Mouse (Mus musculus): ENCODE results near the gene Ankrd22. TPM values are rescaled to one million over a fixed set of nuclear protein-coding genes. Genes with fewer than 3 reads are reported as not detected.
A peak's percentile ranks its signal among the peaks of the same experiment; 100 is the strongest.

Gene Ankrd22
- polyA plus RNA-seq, 1 experiment from 2014 or later: 0.09 TPM

DNA sequence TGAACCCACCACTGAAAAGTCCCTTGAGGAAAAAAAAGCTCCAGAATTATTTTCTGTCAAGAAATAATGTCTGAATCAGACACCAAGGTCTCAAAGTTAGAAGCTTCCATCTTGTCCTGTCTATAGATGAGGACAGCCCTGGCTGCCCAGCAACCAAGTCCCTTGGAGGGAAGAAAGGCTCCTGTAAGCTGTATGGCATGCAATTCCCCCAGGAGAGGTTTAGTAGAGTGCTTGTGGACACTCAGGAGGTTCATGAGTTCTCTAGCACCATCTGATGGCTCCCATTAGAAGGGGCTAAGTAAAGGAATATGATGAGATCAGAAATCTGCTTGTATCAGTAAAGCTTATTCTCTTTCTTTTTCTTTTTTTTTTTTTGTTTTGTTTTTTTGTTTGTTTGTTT is 3.3 kb upstream of the Ankrd22 start:
- Histone ChIP-seq H3K4me1 (peaks cover 11% of the 10 kb centered on the region), H3K36me3 (no peaks in the 10 kb centered on the region), H3K27me3 (ENCODE audit: low read depth, poor library complexity, severe bottlenecking) (no peaks in the 10 kb centered on the region), H3K27ac (no peak overlapping the region), H3K4me3 (no peak overlapping the region), H3K9me3 (replicated peaks) (no peaks in the 10 kb centered on the region)
- no peak for DNase-seq (ENCODE audit: low spot score)

DNA sequence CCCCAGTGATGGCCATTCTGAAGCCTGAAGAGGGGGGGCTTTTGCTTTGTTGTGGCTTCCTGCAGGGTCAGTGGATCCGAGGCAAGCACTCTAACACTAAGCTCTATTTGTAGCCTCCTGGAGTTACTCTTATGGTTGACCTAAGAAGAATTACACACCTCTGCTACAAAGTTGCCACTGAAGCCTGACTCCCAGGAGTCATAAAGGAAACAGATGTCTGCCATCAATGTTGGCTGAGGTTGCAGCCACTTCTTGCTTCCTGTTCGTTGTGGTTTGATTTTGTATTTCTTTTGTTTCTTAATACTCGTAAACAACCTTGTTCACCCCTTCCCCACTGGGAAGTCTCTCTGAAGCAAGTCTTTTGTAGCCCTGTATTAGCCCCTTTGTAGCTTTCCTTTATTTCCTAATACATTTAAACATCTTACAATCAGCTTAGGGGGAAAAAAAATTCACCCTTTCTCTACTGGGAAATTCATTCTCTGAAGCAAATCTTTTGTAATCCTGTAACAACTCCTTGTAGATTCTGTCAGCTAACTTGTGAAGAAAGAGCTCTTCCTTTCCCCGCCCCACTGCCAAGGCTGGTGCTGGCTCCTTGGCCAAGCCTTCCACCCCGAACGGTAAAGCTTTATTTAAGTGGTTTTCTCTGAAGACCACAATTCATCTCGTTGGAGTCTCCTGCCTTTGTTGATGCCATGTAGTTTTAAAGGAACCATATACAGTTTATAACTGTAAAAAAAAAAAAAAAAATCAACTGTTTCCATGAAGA is 2.2 kb upstream of the Ankrd22 start:
- H3K9me3 ChIP-seq (replicated peaks): no peaks in the 10 kb centered on the region
- DNase-seq (ENCODE audit: low spot score): no peak
- H3K27me3 ChIP-seq (ENCODE audit: low read depth, poor library complexity, severe bottlenecking): no peaks in the 10 kb centered on the region
- peaks cover 8% of the 10 kb centered on the region for H3K4me1 ChIP-seq
- no peaks in the 10 kb centered on the region for H3K36me3 ChIP-seq
- no peak overlapping the region for H3K4me3 ChIP-seq
- H3K27ac ChIP-seq: peak overlapping the region; percentile 58; the same call in 1 of the 2 replicates
- 57% methylated on average over 7 of the region's 7 CpGs for WGBS

DNA sequence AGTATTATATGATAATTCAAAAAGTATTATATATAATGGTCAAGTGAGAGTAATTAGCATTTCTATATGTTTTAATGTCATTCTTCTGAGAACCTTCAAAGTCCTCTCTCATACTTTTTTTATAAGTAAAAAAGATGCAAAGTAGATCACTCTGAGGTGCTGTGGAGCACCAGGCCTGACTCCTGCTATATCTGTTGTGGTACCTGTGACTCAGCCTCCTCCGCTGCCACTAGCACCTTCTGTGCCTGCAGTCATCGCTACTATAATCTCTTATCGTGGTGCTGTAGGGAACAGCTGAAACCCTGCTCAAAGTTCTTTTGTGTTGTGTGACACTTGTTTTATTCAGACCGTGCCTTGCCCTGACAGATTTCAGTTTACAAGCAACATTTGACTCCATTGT is 533 bp upstream of the Ankrd22 start:
- 89% methylated on average over 4 of the region's 4 CpGs for WGBS
- no peak for DNase-seq (ENCODE audit: low spot score)
- Histone ChIP-seq H3K4me3 (no peak overlapping the region), H3K36me3 (no peaks in the 10 kb centered on the region), H3K4me1 (peaks cover 10% of the 10 kb centered on the region), H3K27me3 (ENCODE audit: low read depth, poor library complexity, severe bottlenecking) (no peaks in the 10 kb centered on the region), H3K9me3 (replicated peaks) (no peaks in the 10 kb centered on the region), H3K27ac (no peak overlapping the region)

DNA sequence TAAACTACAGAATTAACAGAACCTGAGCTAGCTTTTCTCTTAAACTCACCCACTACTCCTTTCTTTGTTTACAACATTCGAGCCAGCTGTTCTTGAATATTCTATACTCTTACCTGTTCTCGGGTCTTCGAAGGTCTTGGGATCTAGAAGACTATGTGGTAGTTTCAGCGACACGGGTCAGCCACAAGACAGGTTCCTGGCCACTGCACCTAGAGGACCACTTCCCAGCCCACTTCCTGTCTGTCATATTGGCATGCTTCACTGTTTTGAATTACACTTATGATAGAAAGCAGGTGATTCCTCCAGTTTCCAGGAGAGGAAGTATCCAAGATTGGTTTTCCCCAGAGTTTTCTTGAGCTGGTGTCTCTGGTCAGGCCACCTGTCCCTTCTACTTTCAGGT is 3.2 kb downstream of the Ankrd22 start:
- no peaks in the 10 kb centered on the region for H3K27me3 ChIP-seq (ENCODE audit: low read depth, poor library complexity, severe bottlenecking)
- no peak overlapping the region for H3K27ac ChIP-seq
- no peaks in the 10 kb centered on the region for H3K9me3 ChIP-seq (replicated peaks)
- DNase-seq (ENCODE audit: low spot score): no peak
- H3K36me3 ChIP-seq: no peaks in the 10 kb centered on the region
- no peak overlapping the region for H3K4me3 ChIP-seq
- H3K4me1 ChIP-seq: peaks cover 6% of the 10 kb centered on the region
- 91% methylated on average over 5 of the region's 5 CpGs for WGBS

DNA sequence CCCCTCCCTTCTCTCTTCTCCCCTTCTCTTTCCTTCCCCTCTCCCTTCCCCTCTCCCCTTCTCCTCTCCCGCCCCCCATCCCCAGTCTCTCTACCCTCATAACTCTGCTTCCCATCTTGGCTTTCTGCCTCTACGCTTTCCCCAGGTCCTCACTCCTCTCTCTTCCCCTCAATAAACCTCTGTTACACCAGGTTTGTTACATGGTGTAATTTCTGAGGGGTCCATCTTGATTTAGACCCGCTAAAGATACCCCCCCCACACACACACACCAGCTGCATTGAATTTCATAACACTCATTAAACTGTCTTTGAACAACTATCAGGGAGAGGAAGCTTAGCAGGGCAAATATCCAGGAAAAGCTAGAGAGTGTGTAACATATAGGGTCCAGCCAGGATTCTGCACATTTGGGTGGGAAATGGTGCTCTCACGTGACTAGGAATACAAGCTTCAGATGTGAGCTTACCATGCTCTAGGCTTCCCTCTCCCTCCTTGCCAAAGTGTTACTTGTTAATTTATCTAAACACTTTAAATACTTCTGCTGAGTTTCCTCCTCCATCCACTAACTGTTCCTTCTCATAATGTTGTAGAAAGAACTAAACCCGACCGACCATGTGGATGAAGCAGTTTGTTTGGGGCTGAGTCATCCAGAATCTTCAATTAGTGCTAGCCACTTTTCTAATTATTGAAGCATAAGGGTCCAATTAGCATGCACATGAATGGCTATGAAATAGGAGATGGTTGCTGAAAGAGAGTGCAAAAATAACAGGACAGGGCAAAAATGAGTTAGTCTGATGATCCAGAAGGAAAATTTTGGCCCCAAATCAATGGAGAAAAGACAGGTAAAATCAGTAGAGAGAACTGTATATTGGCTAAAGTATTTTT is 12.3 kb downstream of the Ankrd22 start:
- no peak overlapping the region for H3K4me3 ChIP-seq
- no peaks in the 10 kb centered on the region for H3K36me3 ChIP-seq
- H3K27ac ChIP-seq: no peak overlapping the region
- H3K4me1 ChIP-seq: peaks cover 17% of the 10 kb centered on the region
- H3K9me3 ChIP-seq (replicated peaks): no peaks in the 10 kb centered on the region
- DNase-seq (ENCODE audit: low spot score): no peak
- WGBS: 59% methylated on average over 6 of the region's 6 CpGs
- no peaks in the 10 kb centered on the region for H3K27me3 ChIP-seq (ENCODE audit: low read depth, poor library complexity, severe bottlenecking)

DNA sequence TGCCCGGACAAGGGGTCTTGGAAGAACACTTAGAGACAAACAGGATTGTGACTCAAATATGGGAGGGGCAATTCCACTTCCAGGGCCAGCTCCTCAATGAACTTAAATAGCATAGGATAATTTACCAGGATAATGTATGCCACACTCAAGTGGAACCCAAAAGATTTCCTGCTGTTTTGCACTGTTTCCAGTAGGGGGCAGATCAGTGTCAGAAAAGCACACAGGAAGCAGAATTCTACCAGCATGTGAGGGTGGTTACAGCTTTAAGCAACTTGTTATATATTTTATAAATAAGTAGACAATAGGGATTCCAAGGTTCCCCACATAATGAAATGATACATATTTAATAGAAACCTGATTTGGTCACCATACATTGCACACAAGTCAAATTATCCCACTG is 13.9 kb downstream of the Ankrd22 start:
- H3K36me3 ChIP-seq: no peaks in the 10 kb centered on the region
- H3K4me3 ChIP-seq: no peak overlapping the region
- H3K4me1 ChIP-seq: peaks cover 17% of the 10 kb centered on the region
- DNase-seq (ENCODE audit: low spot score): no peak
- no peaks in the 10 kb centered on the region for H3K9me3 ChIP-seq (replicated peaks)
- WGBS: 71% methylated on average over 1 of the region's 1 CpGs
- H3K27me3 ChIP-seq (ENCODE audit: low read depth, poor library complexity, severe bottlenecking): no peaks in the 10 kb centered on the region
- no peak overlapping the region for H3K27ac ChIP-seq

DNA sequence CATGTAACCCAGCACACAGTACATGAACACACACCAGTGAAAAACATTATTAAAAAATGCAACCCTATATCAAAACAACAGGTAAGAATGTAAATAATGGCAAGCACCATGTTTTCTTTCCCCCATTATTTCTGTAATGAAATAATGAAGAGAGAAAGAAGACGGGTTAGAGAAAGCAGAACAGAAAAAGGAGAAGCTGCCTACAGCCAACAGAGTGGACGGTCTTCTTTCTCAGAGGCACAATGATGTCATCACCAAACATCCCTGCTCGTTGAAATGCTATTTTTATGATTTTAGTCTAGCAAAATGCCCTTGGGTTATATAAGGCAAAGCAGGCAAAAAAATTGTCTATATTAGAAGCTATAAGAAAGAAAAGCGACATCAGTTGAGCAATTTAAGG is 17.4 kb downstream of the Ankrd22 start:
- Histone ChIP-seq H3K9me3 (replicated peaks) (no peaks in the 10 kb centered on the region), H3K4me1 (peaks cover 6% of the 10 kb centered on the region), H3K36me3 (no peaks in the 10 kb centered on the region), H3K27ac (no peak overlapping the region), H3K27me3 (ENCODE audit: low read depth, poor library complexity, severe bottlenecking) (no peaks in the 10 kb centered on the region), H3K4me3 (no peak overlapping the region)
- WGBS: 84% methylated on average over 4 of the region's 4 CpGs
- DNase-seq (ENCODE audit: low spot score): no peak

DNA sequence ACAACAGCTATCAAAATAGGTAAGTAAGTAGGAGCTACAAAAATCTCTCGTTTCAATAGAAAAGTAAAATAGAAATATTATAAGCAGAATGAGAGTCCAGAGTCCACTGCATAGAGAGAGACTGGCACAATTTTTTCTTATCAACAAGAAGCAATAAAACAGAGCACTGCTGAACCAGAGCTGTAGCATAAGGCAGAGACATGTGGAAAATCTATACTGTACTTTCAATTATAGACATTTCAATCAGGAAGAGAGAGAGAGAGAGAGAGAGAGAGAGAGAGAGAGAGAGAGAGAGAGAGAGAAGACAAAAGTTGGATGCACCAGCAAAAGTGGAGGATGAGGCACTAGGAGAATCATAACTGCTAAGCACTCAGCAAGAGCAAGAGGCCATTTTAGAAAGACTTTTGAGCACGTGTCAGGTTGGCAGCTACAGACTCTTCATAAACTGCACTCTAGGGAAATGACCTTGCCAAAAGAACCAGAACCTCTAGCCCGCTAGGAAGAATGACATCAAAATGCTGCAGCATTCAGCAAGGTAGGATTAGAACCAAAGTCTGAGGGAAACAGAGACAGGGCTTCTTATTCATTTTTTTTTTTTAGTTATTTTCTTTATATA is 26.3 kb downstream of the Ankrd22 start:
- H3K27me3 ChIP-seq (ENCODE audit: low read depth, poor library complexity, severe bottlenecking): no peaks in the 10 kb centered on the region
- DNase-seq (ENCODE audit: low spot score): no peak
- WGBS: 84% methylated on average over 3 of the region's 3 CpGs
- no peaks in the 10 kb centered on the region for H3K36me3 ChIP-seq
- no peak overlapping the region for H3K4me3 ChIP-seq
- no peaks in the 10 kb centered on the region for H3K4me1 ChIP-seq
- H3K27ac ChIP-seq: no peak overlapping the region
- no peaks in the 10 kb centered on the region for H3K9me3 ChIP-seq (replicated peaks)

DNA sequence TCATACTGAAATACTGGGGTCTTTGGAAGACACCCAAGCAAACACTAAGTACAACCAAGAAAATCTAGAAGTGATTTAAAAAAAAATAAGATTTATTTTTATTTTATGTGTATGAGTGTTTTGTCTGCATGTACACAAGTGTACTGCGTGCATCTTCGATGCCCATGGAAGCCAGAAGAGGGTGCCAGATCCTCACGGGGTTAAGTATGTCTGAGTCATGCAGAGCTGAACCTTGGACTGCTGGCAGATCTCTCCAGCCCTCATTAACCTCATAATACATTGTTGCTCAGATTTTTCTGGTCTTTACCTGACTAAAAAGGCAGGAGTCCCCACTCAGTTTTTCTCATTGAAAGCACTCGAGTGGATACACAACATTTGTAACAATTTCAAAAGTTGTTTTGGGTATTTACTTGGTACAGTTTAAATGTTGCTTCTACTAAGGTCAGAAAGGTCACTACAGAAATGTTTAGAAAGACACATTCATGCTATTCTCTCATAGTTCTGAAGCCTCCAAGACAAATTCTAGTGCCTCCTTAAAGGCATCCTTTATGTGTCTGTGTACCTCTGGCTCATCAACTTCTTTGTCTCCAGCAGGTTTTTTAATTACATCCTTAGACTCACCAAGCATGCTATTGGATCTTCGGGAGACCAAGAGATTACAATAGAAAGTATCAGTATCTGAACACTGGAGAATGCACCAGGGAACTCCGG is 27.0 kb downstream of the Ankrd22 start:
- no peak for DNase-seq (ENCODE audit: low spot score)
- Histone ChIP-seq H3K27me3 (ENCODE audit: low read depth, poor library complexity, severe bottlenecking) (no peaks in the 10 kb centered on the region), H3K4me1 (no peaks in the 10 kb centered on the region), H3K9me3 (replicated peaks) (no peaks in the 10 kb centered on the region), H3K27ac (no peak overlapping the region), H3K36me3 (no peaks in the 10 kb centered on the region), H3K4me3 (no peak overlapping the region)
- 94% methylated on average over 6 of the region's 6 CpGs for WGBS

DNA sequence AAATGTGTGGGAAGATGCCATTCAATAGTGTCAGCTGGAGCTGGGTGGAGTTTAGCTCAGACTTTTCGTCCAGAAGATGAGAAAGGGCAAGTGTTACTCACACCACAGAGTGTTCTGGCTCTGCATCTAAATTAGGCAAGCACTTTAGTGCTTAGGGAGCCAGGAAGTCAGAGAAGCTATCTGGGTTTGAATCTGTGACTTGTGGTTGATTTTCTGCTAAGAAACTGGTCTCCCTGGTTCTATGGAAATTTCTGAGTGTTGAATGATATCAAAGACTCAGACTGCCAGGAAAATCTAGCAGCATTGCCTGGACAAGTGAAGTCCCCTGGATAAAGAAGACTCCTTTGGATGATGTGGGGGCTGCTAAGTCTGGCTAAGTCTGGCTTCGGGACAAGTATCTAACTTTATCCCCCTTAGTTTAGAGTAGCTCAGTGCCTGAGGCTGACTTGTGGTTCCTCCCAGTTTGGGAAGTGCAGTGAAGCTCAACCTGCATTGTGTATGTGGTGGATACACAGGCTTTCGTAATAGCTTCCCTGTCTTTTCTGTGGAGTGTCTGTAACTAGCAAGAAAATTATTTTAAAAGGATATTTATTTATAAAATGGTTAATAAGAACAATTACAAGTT is 45.6 kb downstream of the Ankrd22 start:
- no peaks in the 10 kb centered on the region for H3K4me1 ChIP-seq
- no peaks in the 10 kb centered on the region for H3K27me3 ChIP-seq (ENCODE audit: low read depth, poor library complexity, severe bottlenecking)
- no peak overlapping the region for H3K27ac ChIP-seq
- 69% methylated on average over 3 of the region's 3 CpGs for WGBS
- H3K4me3 ChIP-seq: no peak overlapping the region
- H3K36me3 ChIP-seq: no peaks in the 10 kb centered on the region
- H3K9me3 ChIP-seq (replicated peaks): no peaks in the 10 kb centered on the region
- DNase-seq (ENCODE audit: low spot score): no peak

DNA sequence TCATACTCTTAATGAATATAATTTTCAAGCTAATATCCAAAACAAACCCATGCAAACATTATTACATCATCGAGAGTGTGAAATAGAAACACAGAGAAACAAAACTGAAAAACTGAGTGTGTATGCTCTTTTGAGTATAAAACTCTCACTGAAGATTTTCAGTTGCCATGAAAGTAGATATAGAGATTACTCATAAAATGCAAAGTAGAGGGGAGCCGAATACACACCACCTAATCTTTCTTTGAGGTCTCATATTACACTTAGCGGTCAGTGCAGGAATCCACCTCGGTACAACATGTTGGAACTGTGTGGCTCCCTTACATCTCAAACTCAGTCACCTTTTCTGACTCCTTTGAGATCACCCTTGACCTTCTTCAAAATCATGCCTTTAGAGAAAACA is 46.2 kb downstream of the Ankrd22 start:
- Histone ChIP-seq H3K36me3 (no peaks in the 10 kb centered on the region), H3K4me1 (no peaks in the 10 kb centered on the region), H3K9me3 (replicated peaks) (no peaks in the 10 kb centered on the region), H3K27me3 (ENCODE audit: low read depth, poor library complexity, severe bottlenecking) (no peaks in the 10 kb centered on the region), H3K27ac (no peak overlapping the region), H3K4me3 (no peak overlapping the region)
- 82% methylated on average over 4 of the region's 4 CpGs for WGBS
- no peak for DNase-seq (ENCODE audit: low spot score)

DNA sequence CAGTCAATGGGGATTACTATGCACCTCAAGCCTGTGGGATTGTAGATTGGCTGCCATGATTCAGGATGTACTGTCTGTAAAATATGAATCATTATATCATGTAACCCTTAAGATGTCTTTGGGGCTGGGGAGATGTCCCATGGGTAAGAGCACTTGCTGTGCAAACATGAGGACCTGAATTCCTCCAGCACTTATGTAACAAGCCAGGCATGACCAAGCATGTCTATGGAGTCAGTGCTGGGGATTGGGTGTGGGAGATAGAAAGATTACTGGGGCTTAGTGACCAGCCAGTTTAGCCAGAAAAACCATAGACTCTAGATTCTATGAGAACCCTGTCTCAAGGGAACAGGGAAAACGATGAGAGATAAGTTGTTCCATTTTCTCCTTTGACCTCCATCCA is 46.8 kb downstream of the Ankrd22 start:
- no peaks in the 10 kb centered on the region for H3K4me1 ChIP-seq
- 91% methylated on average over 1 of the region's 1 CpGs for WGBS
- no peaks in the 10 kb centered on the region for H3K36me3 ChIP-seq
- H3K4me3 ChIP-seq: no peak overlapping the region
- DNase-seq (ENCODE audit: low spot score): no peak
- no peak overlapping the region for H3K27ac ChIP-seq
- no peaks in the 10 kb centered on the region for H3K9me3 ChIP-seq (replicated peaks)
- no peaks in the 10 kb centered on the region for H3K27me3 ChIP-seq (ENCODE audit: low read depth, poor library complexity, severe bottlenecking)

Data from limb, embryonic 10.5 days (tissue).